Mouse (Mus musculus) CH12.LX (cell line): ENCODE measurements around the gene Kcnn3. TPM values are rescaled to one million over a fixed set of nuclear protein-coding genes. Genes with fewer than 3 reads are reported as not detected.

Source experiments
- DNase-seq: peaks from one replicate; pipeline ENCODE4 v3.0.0-alpha.2; 2013; ENCODE audit errors: extremely low read depth
- H3K27ac ChIP-seq: 2 replicates; pipeline ENCODE4 v1.5.1; 2012; ENCODE audit warnings: low read depth, mild to moderate bottlenecking, control low read depth, moderate library complexity; ENCODE audit not compliant: insufficient read depth
- H3K27me3 ChIP-seq: replicated peaks from 2 replicates; pipeline ENCODE3; 2012; ENCODE audit warnings: inconsistent platforms
- H3K36me3 ChIP-seq, 2 experiments: replicated peaks in 1 of 2; 2 replicates each; pipeline versions ENCODE3 to v1.6.1; 2012; ENCODE audit warnings: inconsistent platforms in 1 of 2, low read length in 1 of 2, mild to moderate bottlenecking in 1 of 2, mixed read lengths in 1 of 2, moderate library complexity in 1 of 2; ENCODE audit not compliant: control insufficient read depth in 1 of 2, insufficient read depth in 1 of 2
- H3K4me1 ChIP-seq, 2 experiments: 2 replicates each; pipeline ENCODE4 v1.6.1; 2012; ENCODE audit warnings: inconsistent platforms in 1 of 2, moderate library complexity in 1 of 2; ENCODE audit not compliant: insufficient read depth in 2 of 2, control insufficient read depth in 1 of 2
- H3K4me2 ChIP-seq: 2 replicates; pipeline ENCODE4 v1.6.1; 2012; ENCODE audit warnings: low read depth, mild to moderate bottlenecking, control low read depth; ENCODE audit not compliant: poor library complexity, insufficient read depth, severe bottlenecking
- H3K4me3 ChIP-seq, 3 experiments: fragments of 150-350 bp in 1 of 3; sonication (generic) in 1 of 3; replicated peaks in 1 of 3; 2 replicates each; pipeline versions ENCODE3 to v1.5.1; 2011 to 2012; ENCODE audit warnings: low read depth in 2 of 3, low read length in 2 of 3, mild to moderate bottlenecking in 2 of 3, moderate library complexity in 2 of 3, control low read depth in 1 of 3, improper control_type of control experiment in 1 of 3, inconsistent platforms in 1 of 3, mixed read lengths in 1 of 3; ENCODE audit not compliant: poor library complexity in 1 of 3
- H3K79me2 ChIP-seq: replicated peaks from 2 replicates; pipeline ENCODE4 v1.6.1; 2012; ENCODE audit warnings: mild to moderate bottlenecking, moderate library complexity; ENCODE audit not compliant: control insufficient read depth, poor library complexity, insufficient read depth, severe bottlenecking; ENCODE audit errors: extremely low read depth
- H3K9ac ChIP-seq: 2 replicates; pipeline ENCODE4 v1.6.1; 2012; ENCODE audit warnings: low read depth, mild to moderate bottlenecking, control low read depth, moderate library complexity; ENCODE audit not compliant: insufficient read depth
- H3K9me3 ChIP-seq: replicated peaks from 2 replicates; pipeline ENCODE3; 2012; ENCODE audit warnings: low read length, inconsistent platforms, mixed read lengths
- BHLHE40 ChIP-seq: IDR thresholded peaks from 2 replicates; pipeline ENCODE4 v1.6.1; 2011; ENCODE audit warnings: mild to moderate bottlenecking, low read depth, low read length, improper control_type of control experiment
- CHD2 ChIP-seq: IDR thresholded peaks from 2 replicates; pipeline ENCODE4 v1.6.1; 2011; ENCODE audit warnings: low read length, improper control_type of control experiment
- CTCF ChIP-seq, 2 experiments: IDR thresholded peaks in 1 of 2; conservative IDR thresholded peaks in 1 of 2; 2 replicates each; pipeline ENCODE4 v1.5.1; 2011 to 2012; ENCODE audit warnings: low read depth in 2 of 2, low read length in 2 of 2, improper control_type of control experiment in 1 of 2, inconsistent platforms in 1 of 2, mild to moderate bottlenecking in 1 of 2, moderate library complexity in 1 of 2
- EP300 ChIP-seq: IDR thresholded peaks from 2 replicates; pipeline ENCODE4 v1.6.1; 2011; ENCODE audit warnings: low read length, improper control_type of control experiment
- ETS1 ChIP-seq: conservative IDR thresholded peaks from 2 replicates; pipeline ENCODE4 v1.6.1; 2012; ENCODE audit warnings: low read depth, mild to moderate bottlenecking, inconsistent platforms, low read length, improper control_type of control experiment, moderate library complexity
- HCFC1 ChIP-seq: IDR thresholded peaks from 2 replicates; pipeline ENCODE4 v1.6.1; 2012; ENCODE audit warnings: low read depth, mild to moderate bottlenecking, inconsistent platforms, low read length, improper control_type of control experiment
- KAT2A ChIP-seq: IDR thresholded peaks from 2 replicates; pipeline ENCODE4 v1.6.1; 2012; ENCODE audit warnings: low read length, improper control_type of control experiment, inconsistent platforms; ENCODE audit not compliant: insufficient replicate concordance
- MAFK ChIP-seq: IDR thresholded peaks from 2 replicates; pipeline ENCODE4 v1.6.1; 2011; ENCODE audit warnings: low read length, improper control_type of control experiment; ENCODE audit not compliant: insufficient replicate concordance
- MAZ ChIP-seq: IDR thresholded peaks from 2 replicates; pipeline ENCODE4 v1.6.1; 2012; ENCODE audit warnings: low read depth, mild to moderate bottlenecking, inconsistent platforms, low read length, improper control_type of control experiment, moderate library complexity
- MYC ChIP-seq: IDR thresholded peaks from 2 replicates; pipeline ENCODE4 v1.6.1; 2011; ENCODE audit warnings: low read depth, mild to moderate bottlenecking, improper control_type of control experiment, low read length
- NRF1 ChIP-seq: IDR thresholded peaks from 2 replicates; pipeline ENCODE4 v1.6.1; 2014; ENCODE audit warnings: low read depth, mild to moderate bottlenecking, inconsistent platforms, low read length, improper control_type of control experiment, moderate library complexity
- POLR2A ChIP-seq: IDR thresholded peaks from 2 replicates; pipeline ENCODE4 v1.6.1; 2011; ENCODE audit warnings: low read depth, mild to moderate bottlenecking, improper control_type of control experiment, low read length
- RAD21 ChIP-seq: IDR thresholded peaks from 2 replicates; pipeline ENCODE4 v1.6.1; 2011; ENCODE audit warnings: low read depth, mild to moderate bottlenecking, low read length, improper control_type of control experiment, moderate library complexity
- RCOR1 ChIP-seq: conservative IDR thresholded peaks from 2 replicates; pipeline ENCODE4 v1.6.1; 2012; ENCODE audit warnings: low read depth, mild to moderate bottlenecking, inconsistent platforms, low read length, improper control_type of control experiment
- SMC3 ChIP-seq: IDR thresholded peaks from 2 replicates; pipeline ENCODE4 v1.6.1; 2011; ENCODE audit warnings: low read depth, low read length, improper control_type of control experiment
- UBTF ChIP-seq: IDR thresholded peaks from 2 replicates; pipeline ENCODE4 v1.6.1; 2012; ENCODE audit warnings: low read depth, mild to moderate bottlenecking, inconsistent platforms, low read length, improper control_type of control experiment, moderate library complexity
- USF1 ChIP-seq: IDR thresholded peaks from 2 replicates; pipeline ENCODE4 v1.6.1; 2014; ENCODE audit warnings: low read depth, mild to moderate bottlenecking, inconsistent platforms, low read length, improper control_type of control experiment
- ZC3H11A ChIP-seq: IDR thresholded peaks from 2 replicates; pipeline ENCODE4 v1.6.1; 2012; ENCODE audit warnings: low read depth, mild to moderate bottlenecking, inconsistent platforms, low read length, improper control_type of control experiment
- ZMIZ1 ChIP-seq: IDR thresholded peaks from 2 replicates; pipeline ENCODE4 v1.6.1; 2012; ENCODE audit warnings: low read depth, mild to moderate bottlenecking, inconsistent platforms, low read length, improper control_type of control experiment
- ZNF384 ChIP-seq: IDR thresholded peaks from 2 replicates; pipeline ENCODE4 v1.6.1; 2012; ENCODE audit warnings: low read depth, low read length, improper control_type of control experiment, inconsistent platforms
- dilution Hi-C: fragments of 300-500 bp; cut with MboI; formaldehyde crosslinking; loops from 2 replicates; pipeline ENCODE4 v1.14.3; 2020; ENCODE audit warnings: low sequenced_read_pairs; ENCODE audit not compliant: extremely low pct_unique_long_range_greater_than_20kb, extremely low pct_ligation_motif_present
- in situ Hi-C: fragments of 300-500 bp; cut with MboI; formaldehyde crosslinking; loops from 3 replicates; pipeline ENCODE4 v1.14.3; 2019; ENCODE audit warnings: low sequenced_read_pairs, low pct_ligation_motif_present, low pct_unique_long_range_greater_than_20kb, mixed read lengths
- polyA plus RNA-seq: library from polyadenylated mRNA; unstranded; fragments of >175 nt; gene quantifications from 2 replicates; pipeline ENCODE4 v1.2.1, GENCODE M21; 2012; ENCODE audit warnings: low read depth; ENCODE audit not compliant: insufficient read length
- total RNA-seq, 2 experiments: library from RNA; depleted of rRNA; stranded (reverse); fragments of 300-350 nt in 1 of 2; fragments of >200 nt in 1 of 2; gene quantifications; 2 replicates each; pipeline ENCODE4 v1.2.3; 2012 to 2014

Gene Kcnn3
- total and polyA plus RNA-seq, 3 experiments = 0.06 TPM; not detected in 2

GRCm38 (mm10) chr3:89558972-89559910, 39.3 kb downstream of the Kcnn3 start:
- no peak overlapping the region for H3K27ac ChIP-seq
- H3K9ac ChIP-seq = no peak overlapping the region
- in situ Hi-C loops = no loop called here
- H3K4me3 ChIP-seq = no peak overlapping the region
- no peaks in the 10 kb centered on the region for H3K36me3 ChIP-seq
- H3K9me3 ChIP-seq = no peaks in the 10 kb centered on the region
- no peak for DNase-seq
- TF ChIP-seq MAFK (no peak), ETS1 (no peak), ZC3H11A (no peak), KAT2A (no peak), ZNF384 (no peak), HCFC1 (no peak), POLR2A (no peak), MYC (no peak), UBTF (no peak)
- TF ChIP-seq, all 38 proteins: peak for 0
- Histone ChIP-seq H3K4me1 (peaks cover 5 to 15% of the 10 kb centered on the region in 2 experiments), H3K79me2 (no peaks in the 10 kb centered on the region), H3K4me2 (no peak overlapping the region), H3K27me3 (no peaks in the 10 kb centered on the region)
- dilution Hi-C loops = no loop called here

GRCm38 (mm10) chr3:89561386-89561785, 41.4 kb downstream of the Kcnn3 start:
- Histone ChIP-seq H3K27me3 (no peaks in the 10 kb centered on the region), H3K4me1 (no peaks in the 10 kb centered on the region), H3K27ac (no peak overlapping the region), H3K9me3 (no peaks in the 10 kb centered on the region), H3K4me3 (no peak overlapping the region), H3K9ac (no peak overlapping the region), H3K79me2 (no peaks in the 10 kb centered on the region), H3K36me3 (no peaks in the 10 kb centered on the region), H3K4me2 (no peak overlapping the region)
- dilution Hi-C loops = no loop called here
- DNase-seq = no peak
- TF ChIP-seq CTCF (conservative IDR thresholded peaks at IDR 0.05 in 1 of 2, IDR thresholded peaks at IDR 0.05 in 1 of 2; ENCODE audit: low read depth in 2 of 2, low read length in 2 of 2) = no peak
- TF ChIP-seq NRF1 = no peak
- TF ChIP-seq ZNF384 = no peak
- TF ChIP-seq ZMIZ1 = no peak
- TF ChIP-seq SMC3 = no peak
- TF ChIP-seq RCOR1 = no peak
- no peak for TF ChIP-seq MYC
- TF ChIP-seq USF1 = no peak
- TF ChIP-seq EP300 = no peak
- no peak for TF ChIP-seq CHD2
- TF ChIP-seq MAZ = no peak
- no peak for TF ChIP-seq BHLHE40
- TF ChIP-seq RAD21 = no peak
- TF ChIP-seq HCFC1 = no peak
- in situ Hi-C loops = no loop called here
